Mouse (Mus musculus) right cerebral cortex, adult 2 months (tissue): ENCODE measurements around the gene Rassf1.
A peak's percentile ranks its signal among the peaks of the same experiment; 100 is the strongest.

ENCODE experiments used
- DNase-seq, 2 experiments: peaks; one replicate each; pipeline ENCODE4 v3.0.0; 2021 to 2022; ENCODE audit warnings: low spot score in 2 of 2

Rassf1 gene

GRCm38 (mm10) chr9:107580501-107581317 lies 29.4 kb downstream of the Rassf1 start, which contains the start of gene Hyal3:
Hyal3 (plus strand) TSS chr9:107580818.
- DNase-seq, result peak; percentile 89 to 91

- DNase-seq, result no peak
Observed at GRCm38 (mm10) chr9:107581584-107581983, 30.2 kb downstream of the Rassf1 start.

- DNase-seq, result no peak
Observed at GRCm38 (mm10) chr9:107582509-107583062, 31.2 kb downstream of the Rassf1 start.

GRCm38 (mm10) chr9:107583174-107583573 lies 31.8 kb downstream of the Rassf1 start:
- DNase-seq, result no peak

- DNase-seq, result no peak
Observed at GRCm38 (mm10) chr9:107586504-107586903, 35.1 kb downstream of the Rassf1 start.

GRCm38 (mm10) chr9:107586974-107587832 lies 35.8 kb downstream of the Rassf1 start, which contains the start of gene Ifrd2:
Ifrd2 (plus strand) TSS chr9:107587642.
- DNase-seq, result peak; percentile 99

- DNase-seq, result no peak
Observed at GRCm38 (mm10) chr9:107587833-107588639, 36.7 kb downstream of the Rassf1 start.

- DNase-seq, result no peak
Observed at GRCm38 (mm10) chr9:107590058-107590772, 38.9 kb downstream of the Rassf1 start.

GRCm38 (mm10) chr9:107590773-107591060 lies 39.4 kb downstream of the Rassf1 start:
- DNase-seq, result no peak

GRCm38 (mm10) chr9:107593101-107593976 lies 42.0 kb downstream of the Rassf1 start:
- no peak for DNase-seq

GRCm38 (mm10) chr9:107594281-107595062 lies 43.1 kb downstream of the Rassf1 start:
- DNase-seq, result no peak

- DNase-seq, result no peak
Observed at GRCm38 (mm10) chr9:107596619-107597569, 45.5 kb downstream of the Rassf1 start.

GRCm38 (mm10) chr9:107598385-107598784 lies 47.0 kb downstream of the Rassf1 start:
- no peak for DNase-seq

- no peak for DNase-seq
Observed at GRCm38 (mm10) chr9:107599433-107599832, 48.1 kb downstream of the Rassf1 start.

GRCm38 (mm10) chr9:107599842-107600241 lies 48.5 kb downstream of the Rassf1 start:
- DNase-seq, result peak in 1 of 2 experiments; percentile 40

- DNase-seq, result no peak
Observed at GRCm38 (mm10) chr9:107600745-107601144, 49.4 kb downstream of the Rassf1 start.

GRCm38 (mm10) chr9:107601275-107601674 lies 49.9 kb downstream of the Rassf1 start:
- no peak for DNase-seq
